Mouse (Mus musculus) fat pad, adult 2 months (tissue): ENCODE results near the gene Mrpl18.
"Not testable (repeated sequence)": the region's sequence is repeated elsewhere in the genome, so short reads cannot be mapped to it uniquely, and the experiment has no call there.

Experiments used
- DNase-seq: peaks from one replicate; pipeline ENCODE4 v3.0.0-alpha.2; 2011; ENCODE audit warnings: low read depth, low spot score; ENCODE audit errors: extremely low read depth

The Mrpl18 gene

DNA sequence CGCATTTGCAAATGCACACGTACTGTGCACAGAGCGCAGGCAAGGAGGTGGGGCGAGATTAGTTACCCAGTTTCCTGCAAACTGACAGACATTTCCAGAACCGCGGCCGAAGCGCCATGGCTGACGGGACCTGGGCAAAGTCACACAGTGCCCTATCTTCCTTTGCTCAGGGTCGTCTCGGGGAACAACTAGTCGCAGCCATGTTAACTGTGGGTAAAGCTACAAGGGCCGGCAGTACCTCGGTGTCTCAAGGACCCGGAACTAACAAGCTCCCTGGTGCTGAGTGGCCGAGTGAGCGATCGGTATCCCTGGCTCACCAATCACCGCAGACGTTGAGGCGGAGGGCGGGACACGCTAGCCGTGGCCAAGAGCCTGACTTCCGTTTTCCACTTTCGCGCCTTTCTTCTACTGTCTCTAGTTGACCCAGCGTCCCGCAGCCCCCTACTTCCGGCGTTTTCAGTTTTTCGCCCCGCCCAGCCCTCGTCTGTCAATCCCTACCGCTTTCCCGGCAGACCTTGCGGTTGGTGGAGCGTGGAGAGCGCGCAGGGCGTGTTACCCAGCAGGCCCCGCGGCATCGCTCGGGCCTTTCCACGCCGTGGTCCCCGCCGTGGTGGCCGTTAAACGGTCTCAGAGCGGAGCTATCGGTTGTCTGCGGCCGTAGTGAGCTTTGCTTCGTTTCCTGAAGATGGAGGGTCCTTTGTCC is at the start of gene Mrpl18:
Mrpl18 (minus strand) TSS at position 465 of the 703 bp plus-strand sequence.
- DNase-seq = peak; percentile 92

DNA sequence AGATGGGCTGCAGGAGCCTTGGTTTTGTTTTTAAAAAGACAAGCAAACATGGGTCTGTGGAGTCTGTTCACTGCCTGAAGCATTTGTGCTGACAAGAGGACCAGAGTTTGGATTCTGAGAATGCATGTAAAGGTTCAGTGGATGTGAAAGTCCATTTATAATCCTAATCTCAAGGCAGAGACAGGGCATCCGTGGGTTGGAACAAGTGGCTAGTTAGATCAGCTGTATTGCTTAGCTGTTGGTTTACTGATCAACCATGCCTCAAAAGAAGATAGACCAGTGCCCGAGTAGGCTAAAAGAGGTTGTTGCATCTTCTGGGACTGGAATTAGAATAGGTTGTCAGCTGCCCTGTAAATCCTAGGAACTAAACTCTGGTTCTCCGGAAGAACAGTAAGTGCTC is 47.3 kb upstream of the Mrpl18 start:
- DNase-seq = no peak

DNA sequence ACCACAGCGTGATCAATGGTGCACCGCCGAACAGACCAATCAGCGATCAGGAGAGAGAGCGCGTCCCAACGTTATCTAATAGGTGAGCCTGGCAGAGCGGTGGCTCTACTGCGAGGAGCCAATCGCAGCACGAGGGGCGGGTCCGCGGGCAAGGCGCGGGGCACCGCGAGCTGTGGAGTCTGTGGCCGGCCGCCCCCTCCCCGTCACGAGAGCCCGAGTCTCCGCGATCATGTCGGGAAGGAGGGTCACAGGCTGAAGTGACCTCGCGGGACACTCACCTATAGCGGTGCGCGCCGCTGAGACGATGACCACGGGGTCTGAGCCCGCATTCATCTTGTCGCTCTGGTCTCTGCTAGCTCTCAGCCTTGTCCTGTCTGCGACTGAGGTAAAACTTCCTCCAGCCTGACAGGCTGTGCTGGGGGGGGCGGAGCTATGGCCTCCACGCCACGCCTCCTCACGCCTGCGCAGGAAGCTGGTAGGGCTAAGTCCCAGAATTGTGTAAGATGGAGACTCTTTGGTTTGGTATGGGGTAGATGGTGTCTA is 44.3 kb upstream of the Mrpl18 start, which contains the start of gene Acat2:
Acat2 (minus strand) TSS at position 417 of the 543 bp plus-strand sequence.
- DNase-seq = no peak

DNA sequence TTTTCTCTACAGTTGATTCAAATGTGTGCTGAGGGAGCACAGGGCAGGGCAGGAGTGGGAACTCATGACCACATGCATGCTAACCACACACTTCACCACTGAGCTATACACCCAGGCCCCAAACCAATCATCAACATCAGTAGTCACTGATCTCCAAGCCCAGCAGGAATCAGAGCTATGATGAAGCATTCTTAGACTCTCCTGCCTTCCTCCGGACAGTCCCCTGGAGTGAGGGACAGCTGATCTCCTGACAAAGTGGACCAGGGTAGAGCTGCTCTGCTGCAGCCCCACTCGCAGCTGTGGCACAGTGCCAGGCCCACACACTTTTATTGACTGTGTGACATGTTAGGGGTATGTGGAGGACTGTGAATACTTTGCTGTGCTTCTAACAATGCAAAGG is 43.2 kb upstream of the Mrpl18 start:
- not testable (repeated sequence) for DNase-seq

DNA sequence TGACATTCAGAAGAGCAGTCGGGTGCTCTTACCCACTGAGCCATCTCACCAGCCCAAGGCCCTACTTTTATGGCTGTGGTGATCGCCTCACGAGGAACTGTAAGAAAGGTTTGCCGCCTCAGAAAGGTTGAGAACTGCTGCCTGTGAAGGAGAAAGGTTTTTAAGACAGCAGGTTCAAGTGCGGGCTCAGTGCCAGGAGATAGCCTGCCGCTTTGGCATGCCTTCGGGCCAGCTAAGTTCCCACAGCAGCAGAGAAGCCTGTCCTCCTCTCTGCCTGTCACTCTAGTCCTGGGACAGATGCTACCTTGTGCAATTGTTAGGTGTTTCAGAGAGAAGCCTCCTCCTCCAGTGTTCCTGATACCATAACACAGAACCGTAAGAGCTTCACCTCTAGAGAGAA is 40.5 kb upstream of the Mrpl18 start:
- no peak for DNase-seq

DNA sequence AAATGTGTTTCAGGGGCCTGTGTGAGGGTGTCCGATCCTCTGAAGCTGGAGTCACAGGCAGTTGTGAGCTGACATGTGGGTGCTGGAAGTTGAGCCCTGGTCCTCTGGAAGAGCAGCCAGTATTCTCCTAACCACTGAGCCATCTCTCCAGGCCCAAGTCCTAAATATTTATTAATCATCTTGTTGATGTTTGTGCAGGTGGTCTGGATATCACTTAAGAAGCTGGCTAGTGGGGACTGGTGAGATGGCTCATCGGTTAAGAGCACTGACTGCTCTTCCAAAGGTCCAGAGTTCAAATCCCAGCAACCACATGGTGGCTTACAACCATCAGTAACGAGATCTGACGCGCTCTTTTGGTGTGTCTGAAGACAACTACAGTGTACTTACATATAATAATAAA is 33.5 kb upstream of the Mrpl18 start:
- DNase-seq = no peak

DNA sequence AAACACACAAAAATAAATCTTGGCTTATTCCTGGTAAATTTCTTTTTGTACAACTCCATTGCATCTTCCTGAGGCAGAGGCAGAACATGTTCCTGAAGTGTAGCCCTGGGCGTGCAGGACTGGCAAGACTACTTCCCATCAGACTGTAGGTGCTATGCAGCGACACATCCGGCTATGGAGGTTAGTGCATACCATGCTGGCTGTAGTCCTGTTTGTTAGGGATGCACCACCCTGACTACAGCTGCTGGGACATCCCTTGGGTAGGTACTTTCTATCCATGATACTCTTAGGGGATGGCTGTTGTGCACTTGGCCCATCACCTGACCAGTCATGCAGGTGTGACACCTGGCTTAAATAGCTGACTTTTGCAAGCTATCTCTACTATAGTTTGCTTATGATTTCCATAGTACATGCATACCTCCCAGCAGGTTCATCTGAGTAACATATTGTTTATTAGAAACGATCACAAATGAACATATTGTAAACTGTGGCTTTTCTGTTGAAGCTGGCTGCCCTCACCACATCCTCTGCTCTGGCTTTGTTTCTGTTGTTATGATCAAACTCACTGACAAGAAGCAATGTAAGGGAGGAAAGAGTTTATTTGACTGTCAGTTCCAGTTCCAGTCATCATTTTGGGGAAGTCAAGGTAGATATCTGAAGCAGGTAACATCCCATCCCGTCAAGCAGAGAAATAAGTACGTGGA is 26.5 kb upstream of the Mrpl18 start:
- no peak for DNase-seq

DNA sequence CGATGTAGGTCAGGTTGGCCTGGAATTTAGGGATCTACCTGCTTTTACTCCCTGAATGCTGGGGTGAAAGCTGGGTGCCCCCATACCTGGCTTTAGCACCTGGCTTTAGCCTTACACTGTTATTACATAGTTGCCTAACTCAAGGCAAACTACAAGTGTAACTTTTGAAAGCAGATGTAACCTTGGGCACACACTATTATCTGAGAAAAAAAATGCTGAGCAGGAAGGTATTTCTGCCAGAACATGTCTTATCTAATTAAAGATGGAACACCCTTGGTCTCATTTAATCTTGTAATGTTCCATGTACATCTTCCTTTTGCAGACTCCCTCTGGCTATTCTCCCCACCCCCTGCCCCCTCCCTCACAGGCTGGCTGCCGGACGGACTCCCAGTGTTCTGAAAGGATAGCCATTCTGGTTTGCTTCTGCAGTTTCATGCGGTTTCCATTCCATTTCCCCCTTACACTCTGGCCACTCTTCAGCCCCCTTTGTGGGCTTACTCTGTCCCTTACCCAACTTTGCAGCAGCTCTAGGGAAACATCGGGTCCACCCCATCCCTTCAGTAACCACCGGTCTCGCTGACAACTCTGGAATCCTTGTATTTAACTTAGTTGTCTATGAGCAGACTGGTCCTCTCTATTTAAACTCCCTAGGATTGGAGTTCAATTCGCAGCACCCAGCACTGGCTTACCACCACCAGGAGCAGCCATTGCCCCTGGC is 25.6 kb upstream of the Mrpl18 start:
- DNase-seq = no peak

DNA sequence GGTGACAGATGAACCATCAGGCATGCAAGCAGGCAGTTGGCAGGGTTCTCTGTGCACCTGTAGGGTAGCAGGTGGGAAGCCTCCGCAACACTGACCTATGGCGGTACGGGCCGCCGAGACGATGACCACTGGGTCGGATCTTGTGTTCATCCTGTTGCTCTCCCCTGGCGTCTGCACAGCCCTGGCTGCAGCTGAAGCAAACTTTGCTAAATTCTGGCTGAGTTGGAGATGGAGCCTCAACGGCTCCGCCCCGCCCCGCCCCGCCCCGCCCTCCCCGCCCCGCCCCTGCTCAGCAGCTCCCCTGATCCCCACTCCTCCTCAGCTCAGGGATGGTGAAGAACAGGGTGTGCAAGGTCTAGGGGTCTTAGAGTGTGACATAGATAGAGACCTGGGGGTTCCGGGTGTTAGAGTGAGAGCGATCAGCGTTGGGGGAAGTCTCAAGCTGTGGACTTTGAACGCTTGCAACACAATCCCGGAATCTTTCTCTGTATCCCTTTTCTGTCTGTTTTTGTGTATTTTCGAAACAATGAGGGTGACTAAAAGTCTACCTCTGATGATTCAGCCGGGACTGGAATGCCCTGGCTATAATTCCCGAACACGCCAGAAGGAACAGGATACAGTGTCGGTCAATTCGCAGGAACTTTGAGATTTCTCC is 24.1 kb upstream of the Mrpl18 start, which contains the start of gene Acat3:
Acat3 (minus strand) TSS at position 450 of the 655 bp plus-strand sequence.
- DNase-seq = no peak

DNA sequence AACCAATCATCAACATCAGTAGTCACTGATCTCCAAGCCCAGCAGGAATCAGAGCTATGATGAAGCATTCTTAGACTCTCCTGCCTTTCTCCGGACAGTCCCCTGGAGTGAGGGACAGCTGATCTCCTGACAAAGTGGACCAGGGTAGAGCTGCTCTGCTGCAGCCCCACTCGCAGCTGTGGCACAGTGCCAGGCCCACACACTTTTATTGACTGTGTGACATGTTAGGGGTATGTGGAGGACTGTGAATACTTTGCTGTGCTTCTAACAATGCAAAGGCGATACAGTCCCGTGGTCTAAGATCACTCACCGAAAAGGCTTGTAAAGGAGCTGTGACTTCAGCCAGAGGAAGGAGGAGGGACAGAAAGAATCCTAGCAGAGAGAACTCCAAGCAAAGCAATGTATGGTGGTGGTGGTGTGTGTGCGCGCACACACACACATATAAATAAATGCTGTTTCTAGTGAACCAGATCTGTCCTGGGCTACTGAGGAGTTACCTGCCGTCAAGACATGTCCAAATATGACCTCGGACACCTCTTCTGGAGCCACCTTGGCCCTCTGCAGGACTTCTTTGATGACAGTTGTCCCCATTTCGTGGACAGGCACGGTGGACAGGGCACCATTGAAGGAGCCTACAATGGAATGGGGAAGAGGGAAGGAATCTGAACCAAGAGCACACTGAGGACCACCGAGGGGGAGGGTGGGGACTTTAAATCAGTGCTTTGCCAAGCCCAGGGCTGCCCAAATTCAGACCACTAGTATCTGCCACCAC is 23.4 kb upstream of the Mrpl18 start:
- not testable (repeated sequence) for DNase-seq

DNA sequence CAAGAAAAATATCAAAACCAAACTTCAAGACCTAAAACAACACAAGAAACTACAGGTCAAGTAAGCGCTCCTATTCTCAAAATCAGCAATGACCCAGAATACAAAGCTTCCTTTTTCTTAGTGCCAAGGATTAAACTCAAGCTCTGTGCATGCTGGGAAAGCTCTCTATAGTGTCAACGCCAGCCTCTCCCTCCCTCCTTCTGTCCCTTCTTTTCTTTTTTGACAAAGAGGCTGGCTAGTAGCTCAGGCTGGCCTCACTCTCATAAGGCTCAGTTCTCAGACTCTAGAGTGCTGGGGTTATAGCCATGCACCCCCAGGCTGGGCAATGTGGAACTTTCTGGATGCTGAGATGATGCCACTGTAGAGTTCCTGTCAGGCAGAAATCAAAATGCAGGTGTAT is 21.9 kb upstream of the Mrpl18 start:
- DNase-seq = no peak

DNA sequence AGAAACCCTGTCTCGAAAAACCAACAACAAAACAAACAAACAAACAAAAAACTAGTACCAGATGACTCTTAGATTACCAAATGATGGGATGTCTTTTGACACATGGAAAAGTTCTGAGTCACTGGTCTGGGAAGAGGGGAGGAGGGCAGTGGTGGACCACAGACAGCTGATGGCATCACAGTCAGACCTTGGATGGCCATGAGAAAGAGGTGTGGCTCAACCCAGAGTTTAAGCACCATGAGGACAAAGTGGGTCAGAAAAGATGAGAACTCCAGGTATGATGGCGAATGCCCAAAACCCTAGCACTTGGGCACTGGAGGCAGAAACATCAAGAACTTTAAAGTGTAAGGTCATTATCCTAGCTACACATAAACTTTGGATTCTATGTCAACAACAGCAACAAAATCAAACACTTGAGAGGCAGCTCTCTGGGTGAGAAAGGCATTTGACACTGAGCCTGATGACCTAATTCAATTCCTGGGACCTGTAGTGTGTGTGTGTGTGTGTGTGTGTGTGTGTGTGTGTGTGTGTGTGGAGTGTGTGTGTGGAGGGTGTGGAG is 21.3 kb upstream of the Mrpl18 start:
- DNase-seq = no peak

DNA sequence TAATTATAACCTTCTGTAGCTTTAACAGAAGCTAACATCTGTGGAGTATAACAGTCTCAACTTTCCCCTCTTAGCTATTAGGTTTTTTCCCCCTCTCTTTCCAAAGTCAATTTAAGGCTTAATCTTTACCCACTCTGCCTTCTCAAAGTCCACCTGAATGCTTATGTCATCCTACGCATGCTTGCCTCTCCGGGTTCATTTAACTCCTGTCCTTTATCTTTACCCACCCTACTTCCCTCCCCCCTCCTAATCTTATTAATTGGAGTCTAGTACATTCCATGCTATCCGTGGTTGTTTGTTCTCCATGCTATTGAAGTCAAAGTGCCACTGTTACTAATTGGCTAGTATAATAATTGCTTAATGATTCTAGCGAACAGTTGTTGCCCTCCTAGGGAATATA is 19.6 kb upstream of the Mrpl18 start:
- no peak for DNase-seq

DNA sequence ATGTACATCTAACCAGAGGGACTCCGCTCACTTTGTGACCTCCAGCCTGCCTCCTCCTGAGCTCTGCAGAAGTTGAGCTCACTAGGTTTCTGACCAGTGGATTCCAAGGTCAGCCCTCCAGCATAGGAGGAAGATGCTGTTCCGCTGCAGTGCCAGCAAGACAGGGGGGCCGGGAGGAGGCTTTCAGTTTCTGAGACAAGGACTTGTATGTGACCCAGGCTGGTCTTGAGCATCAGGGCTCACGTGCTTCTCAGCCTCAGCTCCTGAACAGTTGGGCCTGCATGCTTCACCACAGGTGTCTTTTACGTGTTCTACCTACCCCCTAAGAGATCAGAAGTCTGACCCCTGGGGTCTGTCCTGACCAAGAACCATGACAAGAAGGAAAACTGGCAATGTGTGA is 15.4 kb upstream of the Mrpl18 start:
- not testable (repeated sequence) for DNase-seq

DNA sequence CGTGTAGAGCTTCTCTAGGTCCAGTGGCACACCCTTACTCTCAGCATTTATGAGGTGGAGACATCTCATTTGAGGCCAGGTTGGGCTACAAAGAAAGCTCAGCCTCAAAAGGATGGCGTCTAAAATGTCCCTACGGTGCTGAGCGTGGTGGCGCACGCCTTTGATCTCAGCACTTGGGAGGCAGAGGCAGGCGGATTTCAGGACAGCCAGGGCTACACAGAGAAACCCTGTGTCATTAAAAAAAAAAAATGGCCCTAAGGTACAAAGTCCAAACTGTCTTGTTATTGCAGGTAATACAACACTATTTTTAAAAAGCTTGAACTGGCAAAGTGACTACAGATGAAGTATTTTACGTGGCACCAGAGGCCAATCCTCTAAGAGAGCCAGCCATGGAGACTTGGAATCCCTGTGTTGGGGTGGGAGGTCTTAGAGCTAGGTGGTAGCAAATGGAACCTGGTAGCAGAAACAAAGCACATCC is 9.6 kb upstream of the Mrpl18 start:
- DNase-seq = no peak

DNA sequence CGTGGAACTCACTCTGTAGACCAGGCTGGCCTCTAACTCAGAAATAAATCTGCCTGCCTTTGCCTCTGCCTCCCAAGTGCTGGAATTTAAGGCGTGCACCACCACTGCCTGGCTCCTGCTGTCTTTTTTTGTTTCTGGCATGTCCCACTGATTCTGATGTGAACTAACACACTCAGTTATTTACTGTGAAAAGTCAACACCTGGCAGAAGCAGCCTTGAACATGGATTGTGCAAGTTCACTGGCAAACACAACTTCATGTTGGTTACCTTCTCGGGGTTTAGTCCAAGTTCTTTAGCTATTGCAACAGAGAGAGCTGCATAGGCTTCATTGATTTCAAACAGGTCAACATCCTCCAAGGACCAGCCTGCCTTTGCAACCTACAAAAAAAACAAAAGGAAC is 8.9 kb upstream of the Mrpl18 start:
- peak; percentile 69 for DNase-seq

DNA sequence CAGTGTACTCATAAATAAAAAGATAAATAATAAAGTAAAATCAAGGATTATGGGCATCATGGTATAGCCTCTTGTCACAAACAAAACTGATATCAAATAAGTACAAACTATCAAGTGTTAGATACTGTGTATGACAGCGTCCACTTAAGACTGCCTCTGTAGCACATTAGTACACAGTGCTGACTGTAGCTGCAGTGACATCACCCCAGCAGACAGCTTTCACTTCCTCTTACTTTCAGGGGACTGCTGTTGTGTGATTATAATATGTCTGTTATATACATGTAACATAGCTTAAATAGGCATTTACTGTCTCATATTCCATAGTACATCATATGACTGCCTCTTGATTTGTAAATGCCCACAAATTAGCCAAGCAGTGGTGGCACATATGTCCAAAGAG is 4.9 kb upstream of the Mrpl18 start:
- DNase-seq = no peak

DNA sequence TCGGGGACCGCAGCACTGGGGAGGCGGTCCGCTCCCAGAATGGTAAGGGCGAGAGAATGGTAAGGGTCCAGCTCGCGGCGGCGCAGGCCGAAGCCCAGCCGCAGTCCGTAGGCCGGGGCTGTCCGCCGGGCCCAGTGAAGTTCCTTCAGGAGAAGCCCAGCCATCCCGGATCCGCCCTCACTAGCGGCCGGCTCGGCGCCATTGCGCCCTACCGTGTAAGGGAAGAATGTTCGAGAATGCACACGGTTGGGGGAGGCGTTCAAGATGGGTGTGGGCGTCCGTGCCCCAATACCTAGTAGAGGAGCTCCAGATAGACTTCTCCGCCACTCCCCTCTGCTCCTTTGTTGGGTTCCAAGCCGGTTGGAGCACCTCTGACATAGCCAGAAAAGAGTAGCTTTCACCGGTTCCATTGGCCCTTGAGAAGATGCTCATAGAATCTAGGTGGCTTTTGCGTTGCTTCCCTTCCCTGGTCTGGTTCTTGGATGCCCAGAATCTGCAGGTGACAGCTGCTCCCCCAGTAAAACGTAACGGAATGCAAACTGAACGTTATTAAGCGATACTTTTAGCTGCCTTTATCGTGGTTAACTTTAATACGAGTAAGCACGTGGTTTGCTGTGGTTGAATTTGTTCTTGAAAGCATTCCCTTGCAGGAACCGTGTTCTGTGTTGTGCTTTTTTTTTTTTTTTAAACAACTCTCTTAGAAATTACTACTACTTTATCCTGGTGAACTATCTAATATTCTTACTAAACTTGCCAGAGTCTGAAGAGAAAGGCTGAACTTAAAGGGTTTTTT is 639 bp upstream of the Mrpl18 start:
- no peak for DNase-seq

DNA sequence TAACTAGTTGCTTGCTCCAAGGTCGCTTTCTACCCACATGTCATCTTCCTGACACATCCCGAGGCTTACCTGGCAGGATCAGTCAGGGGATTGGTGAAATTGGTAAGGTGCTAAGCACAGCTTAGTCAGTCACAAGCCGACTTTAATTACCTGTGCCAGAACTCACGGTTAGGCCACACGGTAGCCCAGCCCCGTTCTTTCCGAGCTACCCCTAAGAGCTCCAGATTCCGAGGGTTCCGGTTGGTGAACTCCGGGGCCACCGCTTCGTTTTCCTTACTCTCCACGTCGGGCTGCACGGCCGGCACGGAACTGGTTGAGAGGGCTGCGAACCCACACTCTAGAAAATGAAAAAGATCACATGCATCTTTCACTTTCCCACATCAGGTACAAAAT is 661 bp downstream of the Mrpl18 start, which contains the start of gene Tcp1:
Tcp1 (plus strand) TSS at position 214 of the 393 bp plus-strand sequence.
- DNase-seq = no peak
